Mouse (Mus musculus) spleen, postnatal 4 days (tissue): ENCODE measurements around the gene Pramel5.
"Not testable (repeated sequence)": the region's sequence is repeated elsewhere in the genome, so short reads cannot be mapped to it uniquely, and the experiment has no call there.

Experiments
- DNase-seq, 2 experiments: peaks; one replicate each; pipeline ENCODE4 v3.0.0; 2022; ENCODE audit warnings: low spot score in 2 of 2

Gene Pramel5

GRCm38 (mm10) chr4:144280388-144280787, at the start of gene Pramel5:
TSS of gene Pramel5 (minus strand) at chr4:144280488.
- not testable (repeated sequence) for DNase-seq

GRCm38 (mm10) chr4:144329949-144330348, 49.7 kb upstream of the Pramel5 start, which contains the start of gene Gm13128:
TSS of gene Gm13128 (plus strand) at chr4:144330249.
- DNase-seq = not testable (repeated sequence)

GRCm38 (mm10) chr4:144312666-144313460, 32.6 kb upstream of the Pramel5 start:
- DNase-seq = not testable (repeated sequence)

- not testable (repeated sequence) for DNase-seq
Measured at GRCm38 (mm10) chr4:144299414-144299813, 19.1 kb upstream of the Pramel5 start.

- DNase-seq = not testable (repeated sequence)
Measured at GRCm38 (mm10) chr4:144254768-144255167, 25.5 kb downstream of the Pramel5 start.
